Mouse (Mus musculus): ENCODE data around the gene Atg9b. TPM values are rescaled to one million over a fixed set of nuclear protein-coding genes. Genes with fewer than 3 reads are reported as not detected.

Gene Atg9b
- polyA plus RNA-seq, 1 experiment from 2014 or later, result 0.61 TPM

DNA sequence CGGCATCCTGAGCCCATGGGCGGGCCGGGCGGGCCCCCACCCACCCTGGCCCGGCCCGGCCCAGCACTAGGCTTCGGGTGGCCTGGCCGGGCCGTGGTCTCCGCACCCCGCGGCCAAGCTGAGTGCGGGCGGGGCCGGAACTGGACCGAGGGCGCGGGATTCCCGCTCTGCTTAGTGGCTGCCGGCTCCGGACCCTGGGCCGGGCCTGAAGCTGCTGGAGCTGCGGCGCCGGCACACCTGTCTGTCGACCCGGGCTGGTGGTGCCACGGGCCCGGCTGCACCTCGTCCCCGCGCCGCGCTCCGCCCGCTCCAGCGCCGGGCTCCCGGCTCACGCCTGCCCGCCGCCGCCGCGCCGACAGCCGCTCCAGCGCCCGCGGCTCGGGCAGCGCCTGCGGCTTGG lies 40.7 kb downstream of the Atg9b start, which contains the start of gene Kcnh2:
Kcnh2 (minus strand) TSS at position 327 of the 400 bp plus-strand sequence.
- H3K9ac ChIP-seq (ENCODE audit: low read depth, low read length), result peak within 1 kb of the TSS; percentile 50
- peak within 1 kb of the TSS; percentile 91 for H3K4me2 ChIP-seq (replicated peaks; ENCODE audit: low read depth)
- TF ChIP-seq CTCF (IDR thresholded peaks at IDR 0.05; ENCODE audit: low read depth), result no peak
- peak within 1 kb of the TSS; percentile 73 for H3K27ac ChIP-seq (ENCODE audit: low read depth, low read length)
- no peaks in the 10 kb centered on the region for H3K9me3 ChIP-seq (ENCODE audit: control insufficient read depth)
- peaks cover 44% of the 10 kb centered on the region for H3K27me3 ChIP-seq (replicated peaks; ENCODE audit: control insufficient read depth, insufficient read depth, low read length)
- H3K36me3 ChIP-seq (ENCODE audit: control insufficient read depth, insufficient read depth), result no peaks in the 10 kb centered on the region
- no peaks in the 10 kb centered on the region for H3K4me1 ChIP-seq (replicated peaks; ENCODE audit: control insufficient read depth, insufficient read depth, low read length)
- 0 out of 2 replicates have a peak, but pooled peaks have one; percentile 4 for ATAC-seq
- WGBS, result 2% methylated on average over 53 of the region's 53 CpGs
- H3K4me3 ChIP-seq (ENCODE audit: low read depth, low read length), result peak within 1 kb of the TSS; percentile 66

DNA sequence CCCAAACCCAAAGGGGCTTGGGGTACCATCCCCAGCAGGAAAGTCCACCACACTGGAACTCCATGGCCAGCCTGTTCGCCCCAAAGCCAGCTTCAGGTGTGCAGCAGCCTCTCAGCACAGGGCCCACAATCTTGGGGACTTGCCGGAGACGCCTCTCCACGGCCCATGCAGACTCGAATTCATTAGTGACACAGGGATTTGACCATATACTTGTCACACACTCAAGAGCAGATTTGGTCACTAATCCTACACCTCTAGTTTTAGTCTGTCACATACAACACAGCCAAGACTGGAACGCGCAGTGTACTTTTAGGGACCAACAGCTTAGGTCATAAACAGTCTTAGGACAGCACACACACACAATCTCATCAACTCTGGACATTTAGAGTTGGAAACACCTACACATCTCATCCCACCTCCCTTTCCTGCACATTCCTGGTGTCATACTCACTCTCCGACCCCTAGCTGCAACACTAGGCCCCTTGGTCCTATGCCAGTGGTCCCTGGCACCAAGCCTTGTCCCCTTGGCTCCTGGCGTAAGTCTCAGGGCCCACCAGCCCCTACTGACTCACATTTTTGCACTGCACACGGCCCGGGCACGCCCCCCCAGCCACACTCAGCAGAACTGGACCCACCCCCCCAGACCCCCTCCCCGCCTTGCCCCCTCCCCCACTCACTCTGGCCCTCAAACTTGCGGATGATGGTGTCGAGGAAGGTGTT lies 41.3 kb downstream of the Atg9b start:
- H3K36me3 ChIP-seq (ENCODE audit: control insufficient read depth, insufficient read depth), result no peaks in the 10 kb centered on the region

GRCm38 (mm10) chr5:24350073-24350472 lies 41.9 kb downstream of the Atg9b start:
- H3K27ac ChIP-seq (ENCODE audit: low read depth, low read length), result no peak overlapping the region
- no peak for ATAC-seq
- H3K4me1 ChIP-seq (replicated peaks; ENCODE audit: control insufficient read depth, insufficient read depth, low read length), result no peaks in the 10 kb centered on the region
- peak overlapping the region; percentile 91; the same call in 1 of the 2 replicates for H3K4me2 ChIP-seq (replicated peaks; ENCODE audit: low read depth)
- no peak overlapping the region; the same call in 1 of the 2 replicates for H3K4me3 ChIP-seq (ENCODE audit: low read depth, low read length)
- no peak overlapping the region for H3K9ac ChIP-seq (ENCODE audit: low read depth, low read length)
- no peaks in the 10 kb centered on the region for H3K9me3 ChIP-seq (ENCODE audit: control insufficient read depth)
- H3K27me3 ChIP-seq (replicated peaks; ENCODE audit: control insufficient read depth, insufficient read depth, low read length), result peaks cover 44% of the 10 kb centered on the region
- WGBS, result 59% methylated on average over 3 of the region's 3 CpGs
- H3K36me3 ChIP-seq (ENCODE audit: control insufficient read depth, insufficient read depth), result no peaks in the 10 kb centered on the region
- no peak for TF ChIP-seq CTCF (IDR thresholded peaks at IDR 0.05; ENCODE audit: low read depth)

More for the DNA sequence above, 41.3 kb downstream of the Atg9b start:
- Histone ChIP-seq H3K4me2 (replicated peaks; ENCODE audit: low read depth) (peak overlapping the region; percentile 91), H3K4me1 (replicated peaks; ENCODE audit: control insufficient read depth, insufficient read depth, low read length) (no peaks in the 10 kb centered on the region), H3K27me3 (replicated peaks; ENCODE audit: control insufficient read depth, insufficient read depth, low read length) (peaks cover 44% of the 10 kb centered on the region), H3K4me3 (ENCODE audit: low read depth, low read length) (peak overlapping the region; percentile 66), H3K9ac (ENCODE audit: low read depth, low read length) (peak overlapping the region; percentile 50; the same call in 1 of the 2 replicates), H3K9me3 (ENCODE audit: control insufficient read depth) (no peaks in the 10 kb centered on the region), H3K27ac (ENCODE audit: low read depth, low read length) (no peak overlapping the region)
- WGBS, result 46% methylated on average over 15 of the region's 15 CpGs
- TF ChIP-seq CTCF (IDR thresholded peaks at IDR 0.05; ENCODE audit: low read depth), result no peak
- no peak for ATAC-seq

DNA sequence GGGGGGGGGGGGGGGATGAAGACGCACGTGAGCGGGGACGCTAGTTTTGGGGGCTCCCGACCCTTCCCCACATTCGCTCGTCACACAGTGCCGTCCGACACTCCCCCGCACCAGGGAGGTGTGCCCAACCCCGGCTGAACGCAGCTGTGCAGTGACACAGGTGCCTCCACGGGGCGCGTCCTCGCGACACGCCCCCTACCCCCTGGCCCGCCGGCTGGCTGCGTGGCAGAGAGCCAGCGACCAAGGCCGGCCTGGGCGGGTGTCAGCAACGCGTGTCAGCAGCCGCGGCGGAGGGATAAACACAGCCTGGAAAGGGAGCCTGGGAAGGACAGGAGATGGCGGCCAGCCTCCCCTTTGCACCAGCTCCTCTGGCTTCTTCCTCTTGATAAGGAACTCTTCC lies 43.4 kb downstream of the Atg9b start:
- H3K4me3 ChIP-seq (ENCODE audit: low read depth, low read length), result peak overlapping the region; percentile 45
- H3K4me2 ChIP-seq (replicated peaks; ENCODE audit: low read depth), result peak overlapping the region; percentile 83
- peaks cover 41% of the 10 kb centered on the region for H3K27me3 ChIP-seq (replicated peaks; ENCODE audit: control insufficient read depth, insufficient read depth, low read length)
- no peaks in the 10 kb centered on the region for H3K9me3 ChIP-seq (ENCODE audit: control insufficient read depth)
- H3K9ac ChIP-seq (ENCODE audit: low read depth, low read length), result no peak overlapping the region
- H3K36me3 ChIP-seq (ENCODE audit: control insufficient read depth, insufficient read depth), result no peaks in the 10 kb centered on the region
- H3K27ac ChIP-seq (ENCODE audit: low read depth, low read length), result no peak overlapping the region
- ATAC-seq, result peak; percentile 11; the same call in 1 of the 2 replicates
- under 1% methylated on average over 25 of the region's 30 CpGs for WGBS
- no peak for TF ChIP-seq CTCF (IDR thresholded peaks at IDR 0.05; ENCODE audit: low read depth)
- no peaks in the 10 kb centered on the region for H3K4me1 ChIP-seq (replicated peaks; ENCODE audit: control insufficient read depth, insufficient read depth, low read length)

DNA sequence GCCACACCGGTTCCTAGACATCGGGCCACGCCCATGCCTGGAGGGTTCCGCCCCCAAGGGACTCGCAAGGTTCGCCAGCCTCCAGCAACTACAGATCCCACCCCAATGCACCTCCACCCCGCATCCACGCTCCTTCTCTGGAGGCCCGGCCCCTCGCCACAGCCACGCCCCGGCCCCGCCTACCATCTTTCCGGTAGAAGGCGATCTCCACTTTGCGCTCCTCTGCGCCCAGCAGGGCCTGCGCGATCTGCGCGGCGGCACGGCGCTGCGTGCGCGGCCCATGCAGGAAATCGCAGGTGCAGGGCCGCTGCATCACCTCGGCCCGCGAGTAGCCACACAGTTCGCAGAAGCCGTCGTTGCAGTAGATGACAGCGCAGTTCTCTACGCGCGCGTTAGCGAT lies 43.8 kb downstream of the Atg9b start:
- Histone ChIP-seq H3K27me3 (replicated peaks; ENCODE audit: control insufficient read depth, insufficient read depth, low read length) (peaks cover 40% of the 10 kb centered on the region), H3K9me3 (ENCODE audit: control insufficient read depth) (no peaks in the 10 kb centered on the region), H3K36me3 (ENCODE audit: control insufficient read depth, insufficient read depth) (no peaks in the 10 kb centered on the region), H3K27ac (ENCODE audit: low read depth, low read length) (no peak overlapping the region), H3K9ac (ENCODE audit: low read depth, low read length) (no peak overlapping the region), H3K4me3 (ENCODE audit: low read depth, low read length) (peak overlapping the region; percentile 45), H3K4me2 (replicated peaks; ENCODE audit: low read depth) (peak overlapping the region; percentile 83), H3K4me1 (replicated peaks; ENCODE audit: control insufficient read depth, insufficient read depth, low read length) (no peaks in the 10 kb centered on the region)
- peak; percentile 62 for ATAC-seq
- WGBS, result 0% methylated on average over 41 of the region's 41 CpGs
- TF ChIP-seq CTCF (IDR thresholded peaks at IDR 0.05; ENCODE audit: low read depth), result no peak

DNA sequence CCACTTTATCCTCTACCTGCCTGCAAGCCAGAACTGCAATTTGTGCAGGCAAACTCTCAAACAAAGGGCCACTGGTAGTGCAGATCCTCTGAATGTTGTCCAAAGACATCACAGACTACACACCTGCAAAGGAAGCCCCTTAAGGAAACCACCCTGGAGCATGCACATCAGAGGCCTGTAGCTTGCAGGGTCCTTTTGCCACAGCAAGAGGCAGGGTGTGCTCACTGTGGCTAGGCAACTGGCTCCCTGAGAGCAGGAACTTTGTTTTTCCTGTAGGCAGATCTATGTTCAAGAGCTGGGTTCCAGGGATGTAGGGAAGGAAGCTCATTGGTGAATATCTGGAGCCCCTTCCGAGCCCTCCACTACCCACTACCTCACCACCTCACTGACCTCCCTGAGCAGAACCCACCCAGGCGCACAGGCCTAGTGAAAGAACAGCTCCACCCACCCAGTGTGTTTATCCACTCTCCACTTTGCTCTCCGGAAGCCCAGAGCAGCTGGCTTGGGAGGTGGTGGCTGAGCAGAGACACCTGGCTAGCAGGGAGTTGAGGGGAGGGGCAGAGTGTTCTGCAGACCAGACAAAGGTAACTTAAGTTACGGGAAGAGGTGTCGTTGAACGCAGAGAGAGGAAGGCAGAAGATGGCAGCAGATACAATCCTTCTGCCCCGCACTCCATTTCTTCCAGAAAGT lies 44.6 kb downstream of the Atg9b start:
- no peak for TF ChIP-seq CTCF (IDR thresholded peaks at IDR 0.05; ENCODE audit: low read depth)
- Histone ChIP-seq H3K4me2 (replicated peaks; ENCODE audit: low read depth) (peak overlapping the region; percentile 83), H3K9ac (ENCODE audit: low read depth, low read length) (no peak overlapping the region), H3K27ac (ENCODE audit: low read depth, low read length) (no peak overlapping the region), H3K4me3 (ENCODE audit: low read depth, low read length) (no peak overlapping the region), H3K9me3 (ENCODE audit: control insufficient read depth) (no peaks in the 10 kb centered on the region), H3K4me1 (replicated peaks; ENCODE audit: control insufficient read depth, insufficient read depth, low read length) (no peaks in the 10 kb centered on the region), H3K27me3 (replicated peaks; ENCODE audit: control insufficient read depth, insufficient read depth, low read length) (peaks cover 32% of the 10 kb centered on the region), H3K36me3 (ENCODE audit: control insufficient read depth, insufficient read depth) (no peaks in the 10 kb centered on the region)
- no peak for ATAC-seq
- 47% methylated on average over 7 of the region's 7 CpGs for WGBS
